Mouse (Mus musculus) hindbrain, embryonic 14.5 days (tissue): ENCODE results near the gene Rcan1. TPM values are rescaled to one million over a fixed set of nuclear protein-coding genes. Genes with fewer than 3 reads are reported as not detected.
A peak's percentile ranks its signal among the peaks of the same experiment; 100 is the strongest.
"Not testable (repeated sequence)": the region's sequence is repeated elsewhere in the genome, so short reads cannot be mapped to it uniquely, and the experiment has no call there.

Experiments used
- ATAC-seq: fragments of 200-750 bp; cut with Nextera tagmentation; 2 replicates; pipeline ENCODE4 v1.8.0; 2017; ENCODE audit warnings: moderate number of reproducible peaks, mild to moderate bottlenecking, moderate TSS enrichment, moderate library complexity; ENCODE audit not compliant: low FRiP score
- DNase-seq: peaks from one replicate; pipeline ENCODE4 v3.0.0-alpha.2; 2015; ENCODE audit warnings: low spot score
- H3K27ac ChIP-seq: fragments of 300-500 bp; sonication (generic); 2 replicates; pipeline ENCODE4 v1.5.1; 2014; ENCODE audit warnings: mild to moderate bottlenecking, moderate library complexity
- H3K27me3 ChIP-seq: fragments of 300-500 bp; sonication (generic); 2 replicates; pipeline ENCODE4 v1.6.1; 2014; ENCODE audit warnings: mild to moderate bottlenecking, low read length, mixed read lengths; ENCODE audit not compliant: control insufficient read depth, insufficient read depth
- H3K36me3 ChIP-seq: fragments of 300-500 bp; sonication (generic); replicated peaks from 2 replicates; pipeline ENCODE4 v1.6.1; 2014; ENCODE audit not compliant: control insufficient read depth, insufficient read depth
- H3K4me1 ChIP-seq: fragments of 300-500 bp; sonication (generic); replicated peaks from 2 replicates; pipeline ENCODE4 v1.6.1; 2014; ENCODE audit warnings: antibody characterized with exemption, low read length, mixed read lengths; ENCODE audit not compliant: control insufficient read depth, insufficient read depth
- H3K4me2 ChIP-seq: fragments of 300-500 bp; sonication (generic); replicated peaks from 2 replicates; pipeline ENCODE4 v1.6.1; 2014; ENCODE audit warnings: mild to moderate bottlenecking, moderate library complexity
- H3K4me3 ChIP-seq: fragments of 300-500 bp; sonication (generic); replicated peaks from 2 replicates; pipeline ENCODE4 v1.5.1; 2014; ENCODE audit warnings: mild to moderate bottlenecking, low read length
- H3K9ac ChIP-seq: fragments of 300-500 bp; sonication (generic); 2 replicates; pipeline ENCODE4 v1.6.1; 2014
- H3K9me3 ChIP-seq: fragments of 300-500 bp; sonication (generic); 2 replicates; pipeline ENCODE4 v1.6.1; 2016; ENCODE audit warnings: low read length; ENCODE audit not compliant: control insufficient read depth
- WGBS: fragments of 180-500 bp; shearing (Covaris S2); extraction: QIAGEN DNeasy Blood & Tissue Kit; methylation state at CpG from one replicate; pipeline ENCODE4 v1.1.7; 2014; 5-methylcytosine and 5-hydroxymethylcytosine counted together
- polyA plus RNA-seq: library from polyadenylated mRNA; unstranded; fragments of >200 nt; fragmentation: Nextera tagmentation; extraction: Ambion mirVana; gene quantifications from 2 replicates; pipeline ENCODE4 v1.2.1, GENCODE M21; 2014

The Rcan1 gene
- 76.8 and 92.3 TPM in 2 replicates for polyA plus RNA-seq

GRCm38 (mm10) chr16:92470706-92471105, at the start of gene Rcan1:
Gene Rcan1, minus strand, starts transcription at chr16:92470867.
- no peaks in the 10 kb centered on the region for H3K9me3 ChIP-seq
- H3K4me2 ChIP-seq = no peak within 1 kb of the TSS
- H3K36me3 ChIP-seq = no peaks in the 10 kb centered on the region
- no peaks in the 10 kb centered on the region for H3K27me3 ChIP-seq
- no peak within 1 kb of the TSS for H3K9ac ChIP-seq
- no peak within 1 kb of the TSS for H3K27ac ChIP-seq
- DNase-seq (no peak), ATAC-seq (no peak)
- no peak within 1 kb of the TSS for H3K4me3 ChIP-seq
- WGBS = 74% methylated on average over 6 of the region's 6 CpGs
- no peaks in the 10 kb centered on the region for H3K4me1 ChIP-seq

- H3K27ac ChIP-seq = no peak overlapping the region
- no peak overlapping the region for H3K9ac ChIP-seq
- ATAC-seq (no peak), DNase-seq (peak; percentile 44)
- H3K4me3 ChIP-seq = no peak overlapping the region
- H3K27me3 ChIP-seq = no peaks in the 10 kb centered on the region
- H3K4me2 ChIP-seq = no peak overlapping the region
- H3K36me3 ChIP-seq = no peaks in the 10 kb centered on the region
- H3K4me1 ChIP-seq = no peaks in the 10 kb centered on the region
- WGBS = 57% methylated on average over 13 of the region's 13 CpGs
- no peaks in the 10 kb centered on the region for H3K9me3 ChIP-seq
These were observed 49.3 kb upstream of the Rcan1 start for GRCm38 (mm10) chr16:92519820-92520492.

GRCm38 (mm10) chr16:92518718-92519117, 48.1 kb upstream of the Rcan1 start:
- 56% methylated on average over 4 of the region's 4 CpGs for WGBS
- DNase-seq (no peak), ATAC-seq (no peak)
- Histone ChIP-seq H3K4me2 (no peak overlapping the region), H3K9me3 (no peaks in the 10 kb centered on the region), H3K27me3 (no peaks in the 10 kb centered on the region), H3K9ac (no peak overlapping the region), H3K36me3 (no peaks in the 10 kb centered on the region), H3K4me3 (no peak overlapping the region), H3K4me1 (no peaks in the 10 kb centered on the region), H3K27ac (no peak overlapping the region)

GRCm38 (mm10) chr16:92516139-92516538, 45.5 kb upstream of the Rcan1 start:
- Histone ChIP-seq H3K4me1 (no peaks in the 10 kb centered on the region), H3K36me3 (no peaks in the 10 kb centered on the region), H3K9me3 (no peaks in the 10 kb centered on the region), H3K9ac (no peak overlapping the region), H3K4me2 (no peak overlapping the region), H3K4me3 (no peak overlapping the region), H3K27ac (no peak overlapping the region), H3K27me3 (no peaks in the 10 kb centered on the region)
- ATAC-seq (no peak), DNase-seq (no peak)
- WGBS = 88% methylated on average over 9 of the region's 9 CpGs

- not testable (repeated sequence) for H3K9me3 ChIP-seq, ATAC-seq, H3K4me3 ChIP-seq, DNase-seq, H3K9ac ChIP-seq, H3K36me3 ChIP-seq, H3K4me1 ChIP-seq, H3K27ac ChIP-seq, H3K27me3 ChIP-seq, H3K4me2 ChIP-seq
- 79% methylated on average over 9 of the region's 9 CpGs for WGBS
These were observed 44.2 kb upstream of the Rcan1 start for GRCm38 (mm10) chr16:92514896-92515295.

GRCm38 (mm10) chr16:92511773-92512391, 41.2 kb upstream of the Rcan1 start:
- ATAC-seq (no peak), DNase-seq (peak; percentile 37)
- Histone ChIP-seq H3K4me3 (no peak overlapping the region), H3K4me1 (no peaks in the 10 kb centered on the region), H3K27ac (no peak overlapping the region), H3K27me3 (no peaks in the 10 kb centered on the region), H3K4me2 (no peak overlapping the region), H3K9ac (no peak overlapping the region), H3K36me3 (no peaks in the 10 kb centered on the region), H3K9me3 (no peaks in the 10 kb centered on the region)
- 63% methylated on average over 5 of the region's 5 CpGs for WGBS

GRCm38 (mm10) chr16:92510835-92511772, 40.4 kb upstream of the Rcan1 start:
- no peaks in the 10 kb centered on the region for H3K9me3 ChIP-seq
- H3K27me3 ChIP-seq = no peaks in the 10 kb centered on the region
- H3K4me3 ChIP-seq = no peak overlapping the region
- no peak overlapping the region for H3K4me2 ChIP-seq
- H3K36me3 ChIP-seq = no peaks in the 10 kb centered on the region
- no peaks in the 10 kb centered on the region for H3K4me1 ChIP-seq
- 66% methylated on average over 13 of the region's 13 CpGs for WGBS
- ATAC-seq (no peak), DNase-seq (no peak)
- H3K9ac ChIP-seq = no peak overlapping the region
- H3K27ac ChIP-seq = no peak overlapping the region

GRCm38 (mm10) chr16:92507573-92507972, 36.9 kb upstream of the Rcan1 start:
- no peak overlapping the region for H3K4me3 ChIP-seq
- 89% methylated on average over 4 of the region's 4 CpGs for WGBS

GRCm38 (mm10) chr16:92503105-92503504, 32.4 kb upstream of the Rcan1 start:
- ATAC-seq (no peak), DNase-seq (no peak)
- no peaks in the 10 kb centered on the region for H3K9me3 ChIP-seq
- no peak overlapping the region for H3K4me2 ChIP-seq
- no peaks in the 10 kb centered on the region for H3K4me1 ChIP-seq
- no peak overlapping the region for H3K9ac ChIP-seq
- H3K36me3 ChIP-seq = no peaks in the 10 kb centered on the region
- peaks cover 29% of the 10 kb centered on the region for H3K27me3 ChIP-seq
- no peak overlapping the region for H3K27ac ChIP-seq
- WGBS = 80% methylated on average over 5 of the region's 5 CpGs
- no peak overlapping the region for H3K4me3 ChIP-seq

More at GRCm38 (mm10) chr16:92507573-92507972, 36.9 kb upstream of the Rcan1 start:
- Histone ChIP-seq H3K9ac (no peak overlapping the region), H3K9me3 (no peaks in the 10 kb centered on the region), H3K4me2 (no peak overlapping the region), H3K27me3 (no peaks in the 10 kb centered on the region), H3K4me1 (no peaks in the 10 kb centered on the region), H3K36me3 (no peaks in the 10 kb centered on the region), H3K27ac (no peak overlapping the region)
- DNase-seq (no peak), ATAC-seq (no peak)
